Mouse (Mus musculus) liver, adult 2 months (tissue): Measurements from ENCODE around the gene Mtmr1.

Source experiments
- CTCF ChIP-seq: fragments of 200-500 bp; IDR thresholded peaks from 2 replicates; pipeline ENCODE4 v1.5.1; 2011; ENCODE audit warnings: low read depth, low read length, control low read depth
- POLR2A ChIP-seq: fragments of 200-500 bp; IDR thresholded peaks from 2 replicates; pipeline ENCODE4 v1.6.1; 2011; ENCODE audit warnings: low read length, control low read depth; ENCODE audit not compliant: insufficient read depth; ENCODE audit errors: extremely low read depth

DNA sequence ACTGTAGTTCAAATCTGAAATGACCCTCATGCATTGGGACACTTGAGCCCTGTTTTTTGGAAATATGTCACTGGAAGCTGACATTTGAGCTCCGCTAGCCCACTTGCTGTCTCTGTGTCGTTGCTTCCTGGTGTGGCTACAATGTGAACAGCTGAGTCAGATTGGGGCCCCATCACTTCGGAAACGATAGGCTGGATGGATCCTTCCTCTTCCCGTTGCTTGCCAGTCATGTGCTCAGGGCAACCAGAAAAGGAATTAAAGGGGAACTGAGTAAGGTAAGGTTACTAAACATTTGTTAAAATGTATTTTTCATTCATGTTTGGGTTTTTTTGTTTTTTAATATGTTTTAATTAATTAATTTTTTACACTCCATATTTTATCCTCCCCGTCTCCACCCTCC lies 74.9 kb downstream of the Mtmr1 start:
- TF ChIP-seq POLR2A (no peak), CTCF (no peak)
